Mouse (Mus musculus): ENCODE results near the gene Slc25a5. TPM values are rescaled to one million over a fixed set of nuclear protein-coding genes. Genes with fewer than 3 reads are reported as not detected.
"Not testable (repeated sequence)": the region's sequence is repeated elsewhere in the genome, so short reads cannot be mapped to it uniquely, and the experiment has no call there.

The Slc25a5 gene
- total and polyA plus RNA-seq, 3 experiments = 591 to 1,177 (median 881) TPM

DNA sequence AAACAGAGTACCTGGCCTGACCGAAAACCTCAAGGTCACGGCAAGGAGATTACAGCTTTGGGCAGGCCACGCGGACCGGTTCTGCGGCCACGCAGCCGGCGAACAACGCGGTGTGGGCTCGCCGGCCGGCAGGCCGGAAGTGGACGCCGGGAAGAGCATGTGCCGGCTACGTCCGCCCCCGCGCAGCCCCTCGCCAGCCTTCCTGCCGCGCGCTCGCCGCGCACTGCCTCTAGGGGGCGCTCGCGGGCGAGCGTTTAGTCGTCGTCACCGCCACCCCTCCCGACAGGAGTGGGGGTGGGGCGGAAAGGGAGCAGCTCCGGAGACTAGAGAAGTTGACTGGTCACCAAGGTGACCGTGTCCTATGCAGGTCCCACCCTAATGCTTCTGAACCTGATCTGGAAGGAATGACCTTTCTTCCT is 721 bp downstream of the Slc25a5 start:
- peak; percentile 68 for DNase-seq (ENCODE audit: extremely low read depth)
- Histone ChIP-seq H3K79me2 (replicated peaks; ENCODE audit: control insufficient read depth, extremely low read depth, insufficient read depth, poor library complexity, severe bottlenecking) (peaks cover 10% of the 10 kb centered on the region), H3K36me3 (replicated peaks in 1 of 2; ENCODE audit: control insufficient read depth in 1 of 2, insufficient read depth in 1 of 2, low read length in 1 of 2) (peaks cover 15 to 18% of the 10 kb centered on the region in 2 experiments), H3K4me1 (ENCODE audit: control insufficient read depth in 1 of 2, insufficient read depth in 2 of 2) (peaks cover 0 to 8% of the 10 kb centered on the region in 2 experiments; a peak in 1 of 4 replicates), H3K4me2 (ENCODE audit: insufficient read depth, low read depth, poor library complexity, severe bottlenecking) (peak overlapping the region; percentile 32; the same call in 1 of the 2 replicates), H3K9me3 (replicated peaks; ENCODE audit: low read length) (no peaks in the 10 kb centered on the region), H3K27ac (ENCODE audit: insufficient read depth, low read depth) (peak overlapping the region; percentile 78), H3K9ac (ENCODE audit: insufficient read depth, low read depth) (peak overlapping the region; percentile 83), H3K4me3 (replicated peaks in 1 of 3; ENCODE audit: low read depth in 2 of 3, low read length in 2 of 3, poor library complexity in 1 of 3) (peak overlapping the region; percentile 74 to 81 (median 75)), H3K27me3 (replicated peaks) (no peaks in the 10 kb centered on the region)
- dilution Hi-C loops (cut with MboI; ENCODE audit: extremely low pct_ligation_motif_present, extremely low pct_unique_long_range_greater_than_20kb, low sequenced_read_pairs) = no loop called here
- in situ Hi-C loops (cut with MboI; ENCODE audit: low pct_ligation_motif_present, low pct_unique_long_range_greater_than_20kb, low sequenced_read_pairs) = loop anchor here (5.0 to 10.0 kb wide), 2 partner anchors 34 to 51 kb away; partner anchors contain the start of gene Slc25a43
- TF ChIP-seq RAD21 (IDR thresholded peaks at IDR 0.05; ENCODE audit: low read depth, low read length) (no peak), ELF1 (IDR thresholded peaks at IDR 0.05; ENCODE audit: low read depth, low read length) (peak; percentile 72), CHD2 (IDR thresholded peaks at IDR 0.05; ENCODE audit: low read length) (peak; percentile 72), NRF1 (IDR thresholded peaks at IDR 0.05; ENCODE audit: low read depth, low read length) (peak; percentile 59), IRF4 (IDR thresholded peaks at IDR 0.05; ENCODE audit: low read depth, low read length) (peak; percentile 36; the same call in 1 of the 2 replicates), CTCF (conservative IDR thresholded peaks at IDR 0.05 in 1 of 2, IDR thresholded peaks at IDR 0.05 in 1 of 2; ENCODE audit: low read depth in 2 of 2, low read length in 2 of 2) (peak in 1 of 2 experiments; percentile 69; a peak in 2 of 4 replicates), NELFE (IDR thresholded peaks at IDR 0.05; ENCODE audit: low read depth, low read length) (0 out of 2 replicates have a peak, but pooled peaks have one; percentile 15), MYC (IDR thresholded peaks at IDR 0.05; ENCODE audit: low read depth, low read length) (peak; percentile 85), USF1 (IDR thresholded peaks at IDR 0.05; ENCODE audit: low read depth, low read length) (no peak), GABPA (IDR thresholded peaks at IDR 0.05; ENCODE audit: insufficient replicate concordance, low read depth, low read length) (no peak), MAZ (IDR thresholded peaks at IDR 0.05; ENCODE audit: low read depth, low read length) (peak; percentile 73; the same call in 1 of the 2 replicates), JUND (conservative IDR thresholded peaks at IDR 0.05; ENCODE audit: low read depth, low read length) (no peak), BHLHE40 (IDR thresholded peaks at IDR 0.05; ENCODE audit: low read depth, low read length) (peak; percentile 75), ZC3H11A (IDR thresholded peaks at IDR 0.05; ENCODE audit: low read depth, low read length) (no peak), ZNF384 (IDR thresholded peaks at IDR 0.05; ENCODE audit: low read depth, low read length) (no peak), JUN (IDR thresholded peaks at IDR 0.05; ENCODE audit: insufficient read depth, low read depth, low read length) (no peak), MAX (IDR thresholded peaks at IDR 0.05; ENCODE audit: low read length) (peak; percentile 81), MXI1 (IDR thresholded peaks at IDR 0.05; ENCODE audit: low read depth, low read length) (peak; percentile 72; the same call in 1 of the 2 replicates), HCFC1 (IDR thresholded peaks at IDR 0.05; ENCODE audit: low read depth, low read length) (peak; percentile 42; the same call in 1 of the 2 replicates), SMC3 (IDR thresholded peaks at IDR 0.05; ENCODE audit: low read depth, low read length) (peak; percentile 7; the same call in 1 of the 2 replicates)

DNA sequence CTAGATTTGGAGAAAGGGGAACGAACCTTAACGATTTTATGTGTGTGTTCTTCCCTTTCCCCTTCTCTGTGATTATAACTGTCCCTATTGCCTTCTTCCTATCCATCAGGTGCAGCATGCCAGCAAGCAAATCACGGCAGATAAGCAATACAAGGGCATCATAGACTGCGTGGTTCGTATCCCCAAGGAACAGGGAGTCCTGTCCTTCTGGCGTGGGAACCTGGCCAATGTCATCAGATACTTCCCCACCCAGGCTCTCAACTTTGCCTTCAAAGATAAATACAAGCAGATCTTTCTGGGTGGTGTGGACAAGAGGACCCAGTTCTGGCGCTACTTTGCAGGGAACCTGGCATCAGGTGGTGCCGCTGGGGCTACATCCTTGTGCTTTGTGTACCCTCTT is 1.3 kb downstream of the Slc25a5 start:
- Histone ChIP-seq H3K9ac (ENCODE audit: insufficient read depth, low read depth) (peak overlapping the region; percentile 83), H3K4me2 (ENCODE audit: insufficient read depth, low read depth, poor library complexity, severe bottlenecking) (peak overlapping the region; percentile 32), H3K36me3 (replicated peaks in 1 of 2; ENCODE audit: control insufficient read depth in 1 of 2, insufficient read depth in 1 of 2, low read length in 1 of 2) (peaks cover 15 to 18% of the 10 kb centered on the region in 2 experiments), H3K4me3 (replicated peaks in 1 of 3; ENCODE audit: low read depth in 2 of 3, low read length in 2 of 3, poor library complexity in 1 of 3) (peak overlapping the region; percentile 73 to 81 (median 75))
- H3K27ac ChIP-seq (ENCODE audit: insufficient read depth, low read depth); dilution Hi-C loops (cut with MboI; ENCODE audit: extremely low pct_ligation_motif_present, extremely low pct_unique_long_range_greater_than_20kb, low sequenced_read_pairs); H3K27me3 ChIP-seq (replicated peaks); DNase-seq (ENCODE audit: extremely low read depth); H3K79me2 ChIP-seq (replicated peaks; ENCODE audit: control insufficient read depth, extremely low read depth, insufficient read depth, poor library complexity, severe bottlenecking); H3K9me3 ChIP-seq (replicated peaks; ENCODE audit: low read length); H3K4me1 ChIP-seq (ENCODE audit: control insufficient read depth in 1 of 2, insufficient read depth in 2 of 2): not testable (repeated sequence)
- in situ Hi-C loops (cut with MboI; ENCODE audit: low pct_ligation_motif_present, low pct_unique_long_range_greater_than_20kb, low sequenced_read_pairs) = loop anchor here (5.0 to 10.0 kb wide), 2 partner anchors 34 to 52 kb away; partner anchors contain the start of gene Slc25a43

Data from CH12.LX (cell line).